Mouse (Mus musculus) subcutaneous adipose tissue, adult 2 months (tissue): Measurements from ENCODE around the gene Serpinb1a. TPM values are rescaled to one million over a fixed set of nuclear protein-coding genes. Genes with fewer than 3 reads are reported as not detected.

ENCODE experiments used
- polyA plus RNA-seq: library from polyadenylated mRNA; depleted of rRNA; stranded (reverse); fragments of >200 nt; gene quantifications from 2 replicates; pipeline ENCODE4 v1.2.3, GENCODE M21; 2012; ENCODE audit warnings: low replicate concordance; rRNA removed

Serpinb1a gene
- 8.1 and 29.2 TPM in 2 replicates for polyA plus RNA-seq

GRCm38 (mm10) chr13:32850668-32851404 is at the start of gene Serpinb1a:
Gene Serpinb1a (minus strand): TSS chr13:32851185.

GRCm38 (mm10) chr13:32898111-32898510 is 47.1 kb upstream of the Serpinb1a start, which contains the start of gene Serpinb1c:
Gene Serpinb1c (minus strand): TSS chr13:32898211.

GRCm38 (mm10) chr13:32802259-32803081 is 48.5 kb downstream of the Serpinb1a start, which contains the start of gene D930007J09Rik:
Gene D930007J09Rik (minus strand): TSS chr13:32802849.

GRCm38 (mm10) chr13:32801693-32802221 is 49.2 kb downstream of the Serpinb1a start, which contains the start of gene Wrnip1:
Gene Wrnip1 (plus strand): TSS chr13:32802038.

Other genes with a start within 250 kb of the Serpinb1a start
- 0.03 and 0.17 TPM in 2 replicates for gene Mylk4, start 67.2 kb downstream of the Serpinb1a start, polyA plus RNA-seq
- 19.4 and 43.2 TPM in 2 replicates for gene Wrnip1, start 49.1 kb downstream of the Serpinb1a start, polyA plus RNA-seq
- not detected in 2 replicates for gene D930007J09Rik, start 48.3 kb downstream of the Serpinb1a start, polyA plus RNA-seq
- not detected in 2 replicates for gene Serpinb1c, start 47.0 kb upstream of the Serpinb1a start, polyA plus RNA-seq
- gene Serpinb6b, start 114.0 kb upstream of the Serpinb1a start, polyA plus RNA-seq, result 4.3 and 7.8 TPM in 2 replicates
- gene Serpinb9, start 152.1 kb upstream of the Serpinb1a start, polyA plus RNA-seq, result 9.9 and 12.9 TPM in 2 replicates
- 0.21 and 0.30 TPM in 2 replicates for gene Serpinb9b, start 176.2 kb upstream of the Serpinb1a start, polyA plus RNA-seq
- gene Serpinb1b, start 227.4 kb upstream of the Serpinb1a start, polyA plus RNA-seq, result not detected in 2 replicates